Mouse (Mus musculus): ENCODE data around the gene Wnk4. TPM values are rescaled to one million over a fixed set of nuclear protein-coding genes. Genes with fewer than 3 reads are reported as not detected.

The Wnk4 gene
- polyA plus RNA-seq, 1 experiment from 2014 or later = 7.6 TPM

DNA sequence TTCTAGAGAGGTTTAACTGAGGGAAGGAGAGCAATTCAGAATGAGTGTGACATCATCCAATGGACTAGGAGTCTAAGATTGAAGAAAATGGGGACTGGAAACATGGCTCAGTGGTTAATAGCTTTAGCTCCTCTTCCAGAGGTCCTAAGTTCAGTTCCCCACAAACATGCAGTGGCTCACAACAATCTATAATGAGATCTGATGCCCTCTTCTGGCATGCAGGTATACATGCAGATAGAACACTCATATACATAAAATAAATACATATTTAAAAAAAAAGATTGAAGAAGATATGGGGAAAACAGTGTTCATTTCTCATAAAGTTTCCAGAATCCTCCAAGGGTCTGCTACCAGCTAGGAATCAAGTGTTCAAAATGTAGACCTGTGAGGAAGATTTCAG, 24.9 kb upstream of the Wnk4 start:
- DNase-seq (ENCODE audit: low spot score) (no peak), ATAC-seq (replicated peaks; ENCODE audit: low FRiP score) (no peak)
- Histone ChIP-seq H3K9me3 (ENCODE audit: control insufficient read depth, low read length) (no peaks in the 10 kb centered on the region), H3K4me3 (ENCODE audit: low read depth, low read length) (no peak overlapping the region), H3K4me1 (replicated peaks; ENCODE audit: control insufficient read depth, insufficient read depth, low read length) (0 out of 2 replicates have a peak, but pooled peaks cover 2% of the 10 kb centered on the region), H3K4me2 (ENCODE audit: low read depth, low read length, severe bottlenecking) (no peak overlapping the region), H3K27ac (ENCODE audit: low read depth, low read length) (no peak overlapping the region), H3K36me3 (ENCODE audit: control insufficient read depth, insufficient read depth, low read length) (no peaks in the 10 kb centered on the region), H3K9ac (ENCODE audit: low read length) (no peak overlapping the region), H3K27me3 (ENCODE audit: control insufficient read depth, insufficient read depth, low read length) (no peaks in the 10 kb centered on the region)

DNA sequence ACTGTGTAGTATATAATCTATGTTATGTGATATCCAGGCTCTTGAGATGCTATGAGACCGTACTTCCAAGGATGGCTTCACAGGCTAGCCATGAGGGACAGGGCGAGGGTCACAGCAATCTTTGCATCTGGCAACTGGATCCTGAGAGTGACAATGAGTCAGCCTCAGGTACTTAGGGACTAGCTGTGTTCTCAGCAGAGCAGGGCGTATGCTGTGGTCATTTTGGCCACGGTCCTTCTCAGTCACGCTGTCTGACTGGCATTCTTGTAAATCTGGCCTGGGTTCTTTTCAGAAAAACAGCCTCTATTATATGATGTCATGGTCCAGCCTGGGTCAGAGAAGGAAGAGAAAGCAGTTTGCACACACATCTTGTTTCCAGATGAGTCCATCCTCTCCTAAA, 23.6 kb upstream of the Wnk4 start:
- Histone ChIP-seq H3K9me3 (ENCODE audit: control insufficient read depth, low read length) (no peaks in the 10 kb centered on the region), H3K4me2 (ENCODE audit: low read depth, low read length, severe bottlenecking) (no peak overlapping the region), H3K4me1 (replicated peaks; ENCODE audit: control insufficient read depth, insufficient read depth, low read length) (no peaks in the 10 kb centered on the region), H3K9ac (ENCODE audit: low read length) (no peak overlapping the region), H3K4me3 (ENCODE audit: low read depth, low read length) (no peak overlapping the region), H3K27ac (ENCODE audit: low read depth, low read length) (no peak overlapping the region), H3K36me3 (ENCODE audit: control insufficient read depth, insufficient read depth, low read length) (no peaks in the 10 kb centered on the region), H3K27me3 (ENCODE audit: control insufficient read depth, insufficient read depth, low read length) (no peaks in the 10 kb centered on the region)
- DNase-seq (ENCODE audit: low spot score) (no peak), ATAC-seq (replicated peaks; ENCODE audit: low FRiP score) (no peak)
- WGBS = 90% methylated on average over 5 of the region's 5 CpGs

DNA sequence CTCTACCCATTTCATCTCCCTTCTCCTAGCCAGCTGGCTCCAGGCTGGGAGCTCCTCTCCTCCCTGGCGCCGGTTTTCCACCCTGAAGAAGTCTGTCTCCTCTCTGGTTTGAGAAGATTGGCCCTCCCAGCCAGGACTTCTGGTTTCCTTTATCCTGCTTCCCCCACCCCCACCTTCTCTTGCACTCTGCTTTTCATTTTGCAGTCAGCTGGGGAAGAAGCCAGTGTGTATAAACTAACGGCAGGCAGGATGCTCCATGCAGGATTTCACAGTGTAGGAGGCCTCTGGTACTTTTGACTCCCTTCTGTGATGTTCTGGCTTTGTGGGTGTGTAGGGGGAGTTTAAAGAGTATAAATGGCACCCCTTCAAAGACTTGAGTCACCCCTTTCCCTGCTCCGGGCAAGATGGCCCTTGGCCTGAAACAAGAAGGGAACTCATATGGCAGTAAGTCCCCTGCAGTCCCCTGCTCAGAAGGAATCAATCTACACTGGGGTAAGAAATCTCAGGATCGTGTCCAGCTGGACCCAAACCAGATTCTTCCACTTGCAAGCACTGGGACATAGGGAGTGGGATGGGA, 22.2 kb upstream of the Wnk4 start:
- Histone ChIP-seq H3K36me3 (ENCODE audit: control insufficient read depth, insufficient read depth, low read length) (no peaks in the 10 kb centered on the region), H3K4me3 (ENCODE audit: low read depth, low read length) (no peak overlapping the region), H3K9me3 (ENCODE audit: control insufficient read depth, low read length) (no peaks in the 10 kb centered on the region), H3K27me3 (ENCODE audit: control insufficient read depth, insufficient read depth, low read length) (no peaks in the 10 kb centered on the region), H3K4me1 (replicated peaks; ENCODE audit: control insufficient read depth, insufficient read depth, low read length) (no peaks in the 10 kb centered on the region), H3K4me2 (ENCODE audit: low read depth, low read length, severe bottlenecking) (no peak overlapping the region), H3K27ac (ENCODE audit: low read depth, low read length) (no peak overlapping the region), H3K9ac (ENCODE audit: low read length) (no peak overlapping the region)
- WGBS = 46% methylated on average over 5 of the region's 5 CpGs
- no peak for ATAC-seq (replicated peaks; ENCODE audit: low FRiP score)
- no peak for DNase-seq (ENCODE audit: low spot score)

DNA sequence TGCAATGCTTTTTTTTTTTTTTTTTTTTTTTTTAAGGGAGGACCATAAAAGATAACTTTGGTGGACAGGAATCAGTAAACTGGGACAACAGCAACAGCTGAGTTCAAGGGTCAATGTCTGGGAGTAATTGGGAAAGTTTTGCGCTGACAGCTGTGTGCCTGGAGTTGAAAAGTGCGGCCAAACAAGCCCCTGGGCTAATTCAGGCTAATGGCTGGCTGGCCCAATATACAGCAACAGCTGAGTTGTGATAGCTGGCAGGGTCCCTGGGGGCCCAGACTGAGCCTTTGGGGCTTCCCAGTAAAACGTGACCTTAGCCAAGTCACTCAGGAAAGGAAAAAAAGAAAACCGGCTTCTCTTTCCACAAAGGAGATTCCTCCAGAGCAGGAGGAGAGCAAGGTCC, 15.3 kb upstream of the Wnk4 start:
- H3K4me3 ChIP-seq (ENCODE audit: low read depth, low read length) = no peak overlapping the region
- no peak overlapping the region for H3K4me2 ChIP-seq (ENCODE audit: low read depth, low read length, severe bottlenecking)
- H3K9ac ChIP-seq (ENCODE audit: low read length) = no peak overlapping the region
- DNase-seq (ENCODE audit: low spot score) = no peak
- H3K9me3 ChIP-seq (ENCODE audit: control insufficient read depth, low read length) = no peaks in the 10 kb centered on the region
- peaks cover 4% of the 10 kb centered on the region; the same call in 1 of the 2 replicates for H3K4me1 ChIP-seq (replicated peaks; ENCODE audit: control insufficient read depth, insufficient read depth, low read length)
- no peak overlapping the region for H3K27ac ChIP-seq (ENCODE audit: low read depth, low read length)
- 43% methylated on average over 4 of the region's 4 CpGs for WGBS
- peaks cover 15% of the 10 kb centered on the region for H3K27me3 ChIP-seq (ENCODE audit: control insufficient read depth, insufficient read depth, low read length)
- no peak for ATAC-seq (replicated peaks; ENCODE audit: low FRiP score)
- no peaks in the 10 kb centered on the region for H3K36me3 ChIP-seq (ENCODE audit: control insufficient read depth, insufficient read depth, low read length)

DNA sequence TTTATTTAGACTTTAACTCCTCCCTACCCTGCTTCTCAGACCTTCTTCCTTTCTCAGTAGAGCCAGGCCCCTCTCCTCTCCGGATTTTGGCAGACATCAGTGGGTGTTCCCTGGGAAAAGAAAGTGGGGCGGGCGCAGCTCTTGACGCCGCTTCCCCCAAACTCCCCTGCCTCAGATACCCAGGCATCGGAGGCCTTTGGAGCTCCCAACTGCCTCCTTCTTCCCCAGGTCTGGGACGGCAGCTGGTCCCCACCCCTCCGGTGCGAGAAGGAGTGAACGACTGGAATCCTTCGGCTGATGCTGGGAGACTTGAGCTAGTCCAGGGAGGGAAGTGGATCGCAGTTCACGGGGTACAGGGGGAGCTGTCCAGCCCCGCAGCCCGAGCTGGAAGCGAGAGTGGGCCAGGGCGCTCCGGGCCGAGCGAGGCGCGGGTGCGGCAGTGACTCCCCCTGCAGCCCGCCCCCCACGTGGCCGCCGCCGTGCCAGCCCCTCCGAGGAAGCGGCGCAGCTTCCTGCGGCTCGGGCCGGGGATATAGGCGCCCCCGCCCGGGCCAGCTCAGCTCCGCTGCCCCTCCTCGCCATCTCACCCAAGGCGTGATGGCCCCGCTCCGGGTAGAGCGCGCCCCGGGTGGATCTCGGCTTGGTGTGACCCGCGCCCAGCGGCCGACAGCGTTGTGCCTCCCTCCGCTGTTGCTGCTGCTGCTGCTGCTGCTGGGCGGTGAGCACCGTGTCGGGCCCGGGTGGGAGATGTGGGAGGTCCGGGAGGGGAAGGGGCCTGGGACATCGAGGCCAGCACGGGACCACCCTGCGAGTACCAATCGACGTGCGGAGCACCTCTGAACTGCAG, 14.3 kb upstream of the Wnk4 start, which contains the start of gene Ramp2:
TSS of gene Ramp2 (plus strand) at position 174 of the 847 bp plus-strand sequence.
- ATAC-seq (replicated peaks; ENCODE audit: low FRiP score) = peak; percentile 70
- peaks cover 4% of the 10 kb centered on the region; the same call in 1 of the 2 replicates for H3K4me1 ChIP-seq (replicated peaks; ENCODE audit: control insufficient read depth, insufficient read depth, low read length)
- H3K9ac ChIP-seq (ENCODE audit: low read length) = peak within 1 kb of the TSS; percentile 69
- peak within 1 kb of the TSS; percentile 56 for H3K4me3 ChIP-seq (ENCODE audit: low read depth, low read length)
- no peaks in the 10 kb centered on the region for H3K36me3 ChIP-seq (ENCODE audit: control insufficient read depth, insufficient read depth, low read length)
- H3K9me3 ChIP-seq (ENCODE audit: control insufficient read depth, low read length) = no peaks in the 10 kb centered on the region
- peak; percentile 76 for DNase-seq (ENCODE audit: low spot score)
- H3K27ac ChIP-seq (ENCODE audit: low read depth, low read length) = no peak within 1 kb of the TSS
- peaks cover 15% of the 10 kb centered on the region for H3K27me3 ChIP-seq (ENCODE audit: control insufficient read depth, insufficient read depth, low read length)
- WGBS = under 1% methylated on average over 60 of the region's 63 CpGs
- H3K4me2 ChIP-seq (ENCODE audit: low read depth, low read length, severe bottlenecking) = peak within 1 kb of the TSS; percentile 97

DNA sequence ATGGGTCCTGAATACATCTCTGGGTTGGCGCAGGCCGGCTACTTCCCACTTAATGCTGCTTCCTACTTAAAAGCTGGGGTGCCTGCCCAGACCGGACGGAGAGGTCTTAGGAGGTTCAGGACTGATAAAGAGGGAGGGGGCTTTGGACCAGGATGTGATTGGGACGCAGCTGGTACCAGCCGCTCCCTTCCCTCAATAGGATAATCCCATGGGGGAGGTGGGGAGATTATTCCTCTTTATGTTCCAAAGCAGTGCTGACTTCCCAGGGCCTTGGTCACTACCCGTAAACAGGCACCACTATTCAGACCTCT, 13.7 kb upstream of the Wnk4 start:
- H3K36me3 ChIP-seq (ENCODE audit: control insufficient read depth, insufficient read depth, low read length) = no peaks in the 10 kb centered on the region
- no peaks in the 10 kb centered on the region for H3K9me3 ChIP-seq (ENCODE audit: control insufficient read depth, low read length)
- peaks cover 15% of the 10 kb centered on the region for H3K27me3 ChIP-seq (ENCODE audit: control insufficient read depth, insufficient read depth, low read length)
- no peak overlapping the region for H3K27ac ChIP-seq (ENCODE audit: low read depth, low read length)
- H3K4me3 ChIP-seq (ENCODE audit: low read depth, low read length) = peak overlapping the region; percentile 56
- DNase-seq (ENCODE audit: low spot score) (no peak), ATAC-seq (replicated peaks; ENCODE audit: low FRiP score) (no peak)
- H3K9ac ChIP-seq (ENCODE audit: low read length) = peak overlapping the region; percentile 69
- H3K4me1 ChIP-seq (replicated peaks; ENCODE audit: control insufficient read depth, insufficient read depth, low read length) = peaks cover 4% of the 10 kb centered on the region; the same call in 1 of the 2 replicates
- H3K4me2 ChIP-seq (ENCODE audit: low read depth, low read length, severe bottlenecking) = peak overlapping the region; percentile 97
- WGBS = under 1% methylated on average over 7 of the region's 7 CpGs

DNA sequence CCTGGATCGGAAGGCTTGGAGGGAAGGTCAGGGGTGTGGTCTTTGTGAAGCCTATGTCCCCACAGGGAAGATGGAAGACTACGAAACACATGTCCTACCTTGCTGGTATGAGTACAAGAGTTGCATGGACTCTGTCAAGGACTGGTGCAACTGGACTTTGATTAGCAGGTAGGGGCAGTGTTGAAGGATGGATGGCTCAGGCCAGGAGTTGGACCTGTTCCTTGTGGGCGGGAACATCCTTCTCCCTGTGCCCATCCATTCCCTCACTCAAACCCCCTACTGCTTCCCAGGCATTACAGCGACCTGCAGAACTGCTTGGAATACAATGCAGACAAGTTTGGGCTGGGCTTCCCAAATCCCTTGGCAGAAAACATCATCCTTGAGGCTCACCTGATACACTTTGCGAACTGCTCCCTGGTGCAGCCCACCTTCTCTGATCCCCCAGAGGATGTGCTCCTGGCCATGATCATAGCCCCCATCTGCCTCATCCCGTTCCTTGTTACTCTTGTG, 12.8 kb upstream of the Wnk4 start:
- Histone ChIP-seq H3K4me3 (ENCODE audit: low read depth, low read length) (no peak overlapping the region), H3K27ac (ENCODE audit: low read depth, low read length) (no peak overlapping the region), H3K4me1 (replicated peaks; ENCODE audit: control insufficient read depth, insufficient read depth, low read length) (peaks cover 4% of the 10 kb centered on the region; the same call in 1 of the 2 replicates), H3K9ac (ENCODE audit: low read length) (no peak overlapping the region), H3K27me3 (ENCODE audit: control insufficient read depth, insufficient read depth, low read length) (peaks cover 15% of the 10 kb centered on the region), H3K4me2 (ENCODE audit: low read depth, low read length, severe bottlenecking) (no peak overlapping the region), H3K36me3 (ENCODE audit: control insufficient read depth, insufficient read depth, low read length) (no peaks in the 10 kb centered on the region), H3K9me3 (ENCODE audit: control insufficient read depth, low read length) (no peaks in the 10 kb centered on the region)
- ATAC-seq (replicated peaks; ENCODE audit: low FRiP score) = no peak
- DNase-seq (ENCODE audit: low spot score) = no peak
- WGBS = 86% methylated on average over 6 of the region's 6 CpGs

DNA sequence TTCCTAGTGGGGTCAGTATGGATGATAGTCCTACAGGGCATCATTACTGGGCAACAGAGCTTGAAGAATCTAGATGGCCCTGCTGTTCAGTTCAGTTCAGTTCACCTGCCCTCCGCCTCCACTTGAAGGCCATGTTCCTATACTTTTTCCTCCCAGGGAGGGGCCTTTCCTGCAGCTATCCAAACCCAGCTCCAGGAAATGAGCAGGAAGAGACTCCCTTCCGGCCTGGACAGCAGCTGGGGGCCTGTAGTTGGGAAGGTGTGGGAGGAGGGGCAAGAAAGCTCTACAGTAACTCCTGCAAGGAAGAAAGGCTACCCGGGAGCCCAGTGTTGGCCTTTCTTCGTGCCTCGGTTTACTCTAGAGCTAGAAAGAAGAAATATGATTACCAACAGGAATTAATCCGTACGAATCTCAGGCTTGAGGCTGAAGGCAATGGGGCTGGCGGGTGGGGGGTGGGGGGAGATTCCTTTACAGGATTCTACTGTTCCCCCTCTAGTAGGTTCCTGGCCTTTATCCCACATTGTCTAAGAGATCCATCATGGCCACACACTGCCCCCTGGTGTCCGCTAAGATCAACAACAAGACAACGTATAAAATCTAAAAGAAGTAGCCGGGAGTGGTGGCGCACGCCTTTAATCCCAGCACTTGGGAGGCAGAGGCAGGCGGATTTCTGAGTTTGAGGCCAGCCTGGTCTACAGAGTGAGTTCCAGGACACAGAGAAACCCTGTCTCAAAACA, 11.9 kb upstream of the Wnk4 start:
- H3K27ac ChIP-seq (ENCODE audit: low read depth, low read length) = no peak overlapping the region
- H3K4me2 ChIP-seq (ENCODE audit: low read depth, low read length, severe bottlenecking) = no peak overlapping the region
- no peaks in the 10 kb centered on the region for H3K36me3 ChIP-seq (ENCODE audit: control insufficient read depth, insufficient read depth, low read length)
- peaks cover 4% of the 10 kb centered on the region; the same call in 1 of the 2 replicates for H3K4me1 ChIP-seq (replicated peaks; ENCODE audit: control insufficient read depth, insufficient read depth, low read length)
- H3K9ac ChIP-seq (ENCODE audit: low read length) = no peak overlapping the region
- 34% methylated on average over 14 of the region's 14 CpGs for WGBS
- no peaks in the 10 kb centered on the region for H3K9me3 ChIP-seq (ENCODE audit: control insufficient read depth, low read length)
- no peak overlapping the region for H3K4me3 ChIP-seq (ENCODE audit: low read depth, low read length)
- ATAC-seq (replicated peaks; ENCODE audit: low FRiP score) (no peak), DNase-seq (ENCODE audit: low spot score) (peak; percentile 71)
- peaks cover 15% of the 10 kb centered on the region for H3K27me3 ChIP-seq (ENCODE audit: control insufficient read depth, insufficient read depth, low read length)

Measured in forebrain, embryonic 11.5 days (tissue).